Mouse (Mus musculus) splenic B cell, adult 2 months (primary cell): ENCODE measurements at regions not wholly inside any gene's neighbourhood (a gene's known extent, or its start where the extent isn't known, plus 50 kb on each side); places are given as distances from the start of the nearest gene placed in this dataset.

Source experiments
- DNase-seq: peaks from one replicate; pipeline ENCODE4 v3.0.0-alpha.2; 2011; ENCODE audit warnings: low read depth, low spot score
- H3K27me3 ChIP-seq: 2 replicates; pipeline ENCODE4 v1.6.1; 2012; ENCODE audit warnings: mild to moderate bottlenecking, low read length, moderate library complexity, mixed read lengths; ENCODE audit not compliant: control insufficient read depth, poor library complexity, insufficient read depth, severe bottlenecking
- H3K36me3 ChIP-seq: 2 replicates; pipeline ENCODE4 v1.6.1; 2012; ENCODE audit warnings: mild to moderate bottlenecking, low read length, moderate library complexity, mixed read lengths; ENCODE audit not compliant: control insufficient read depth, poor library complexity, insufficient read depth, severe bottlenecking

- no peaks in the 10 kb centered on the region for H3K27me3 ChIP-seq
- no peaks in the 10 kb centered on the region for H3K36me3 ChIP-seq
- no peak for DNase-seq
Observed at GRCm38 (mm10) chr13:60002098-60002497, 175.1 kb downstream of the Gas1 start.

DNA sequence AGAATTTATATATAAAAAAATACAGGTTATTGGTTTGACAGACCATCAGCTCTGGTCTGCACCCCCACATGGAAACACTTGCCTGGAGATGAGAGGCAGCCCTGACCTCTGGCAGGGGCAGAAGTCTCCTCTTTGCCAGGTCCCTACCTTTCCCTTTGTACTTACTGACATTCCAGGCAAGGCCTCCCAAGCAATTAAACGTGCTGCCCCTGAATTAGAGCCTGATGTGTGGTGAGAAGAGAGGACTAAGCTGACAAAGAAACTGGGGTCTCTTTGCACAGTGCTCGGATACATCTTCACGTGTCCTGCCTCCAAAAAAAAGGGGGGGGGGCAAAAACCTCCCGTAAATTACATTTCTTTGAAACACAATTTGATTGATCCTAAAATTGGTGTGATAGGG, 175.5 kb downstream of the Gas1 start:
- H3K36me3 ChIP-seq: no peaks in the 10 kb centered on the region
- no peak for DNase-seq
- no peaks in the 10 kb centered on the region for H3K27me3 ChIP-seq

- H3K36me3 ChIP-seq: no peaks in the 10 kb centered on the region
- no peak for DNase-seq
- H3K27me3 ChIP-seq: no peaks in the 10 kb centered on the region
Observed at GRCm38 (mm10) chr13:60000618-60001347, 176.4 kb downstream of the Gas1 start.

DNA sequence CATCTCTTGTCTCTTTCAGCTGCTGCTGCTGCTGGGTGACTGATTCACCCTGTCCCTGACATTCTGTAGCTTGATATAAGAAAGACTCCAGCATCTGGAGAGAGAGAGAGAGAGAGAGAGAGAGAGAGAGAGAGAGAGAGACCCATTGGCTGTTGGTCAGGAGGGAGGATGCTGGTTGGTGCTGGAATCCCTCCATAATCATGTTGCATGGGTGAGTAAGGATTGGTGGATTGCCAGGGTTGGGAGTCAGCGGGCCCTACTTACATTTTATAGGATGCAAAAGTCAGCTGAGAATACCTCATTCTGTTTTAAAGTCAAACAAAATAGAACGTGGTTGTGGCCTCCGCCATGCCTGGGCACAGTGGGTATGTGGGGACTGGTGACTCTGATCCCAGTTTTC, 174.5 kb upstream of the Tut7 start:
- no peak for DNase-seq
- Histone ChIP-seq H3K27me3 (no peaks in the 10 kb centered on the region), H3K36me3 (no peaks in the 10 kb centered on the region)

DNA sequence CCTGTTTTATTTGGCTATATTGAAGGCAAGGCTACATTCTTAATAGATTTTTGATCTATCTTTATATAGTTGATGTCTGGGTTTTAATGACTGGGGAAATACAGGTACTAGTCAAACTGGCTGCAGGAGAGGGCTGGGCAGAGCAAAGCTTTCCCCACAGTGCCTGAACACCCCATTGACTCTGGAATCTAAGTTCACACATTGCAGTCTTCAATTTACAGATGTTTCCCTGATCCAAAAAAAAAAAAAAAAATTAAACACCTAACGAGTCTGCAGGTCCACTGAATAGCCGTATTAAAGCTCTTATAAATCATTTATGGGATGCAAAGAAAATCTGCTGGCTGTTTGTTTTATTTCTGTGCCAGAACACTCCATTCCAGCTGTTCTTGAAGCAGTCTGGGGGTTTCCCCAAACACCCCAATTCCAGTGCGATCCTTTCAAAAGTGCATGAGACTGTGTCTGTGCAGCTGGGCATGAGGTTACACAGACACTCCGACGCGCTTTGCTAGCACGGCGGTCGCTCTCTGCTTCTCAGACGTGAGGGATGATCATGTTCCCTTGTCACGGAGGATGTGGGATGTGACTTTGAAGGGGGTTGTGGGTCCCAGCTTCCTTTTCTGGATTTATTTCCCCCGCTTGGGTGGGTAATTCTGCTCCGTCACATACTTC, 173.3 kb upstream of the Tut7 start:
- DNase-seq: no peak
- Histone ChIP-seq H3K36me3 (no peaks in the 10 kb centered on the region), H3K27me3 (no peaks in the 10 kb centered on the region)

DNA sequence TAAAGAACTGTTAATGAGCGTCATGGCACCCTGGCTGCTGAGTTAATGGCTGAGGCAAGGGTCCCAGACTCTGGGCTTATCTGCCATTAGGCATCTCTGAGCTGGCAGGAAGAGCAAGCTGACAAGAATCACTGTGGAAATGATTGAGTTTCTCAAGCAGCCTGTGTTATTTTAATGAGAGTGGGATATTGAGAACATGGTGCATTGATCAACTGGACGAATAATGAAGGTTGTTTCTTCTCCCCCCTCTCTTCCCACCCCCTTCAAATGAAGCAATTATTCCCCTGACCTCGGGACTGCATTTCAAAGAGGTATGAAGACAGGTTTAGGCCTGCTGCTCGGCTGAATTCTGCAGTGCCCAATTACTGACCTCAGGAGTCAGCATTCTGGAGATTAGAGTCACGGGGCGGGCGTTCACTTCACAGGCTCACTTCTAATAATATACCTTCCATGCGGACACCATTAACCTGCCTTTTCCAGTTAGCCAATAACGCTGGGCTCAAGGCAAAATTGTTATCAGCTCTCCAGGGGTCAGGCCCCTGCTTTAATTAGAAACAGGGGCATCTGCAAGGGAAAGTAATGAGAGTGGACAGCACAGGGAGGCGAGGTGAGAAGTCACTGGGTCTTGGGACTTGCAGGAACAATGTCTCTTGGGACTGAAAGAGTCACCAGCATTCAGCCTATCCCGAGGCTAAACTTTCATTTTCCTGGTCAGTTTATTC, 170.0 kb upstream of the Tut7 start:
- H3K36me3 ChIP-seq: no peaks in the 10 kb centered on the region
- H3K27me3 ChIP-seq: no peaks in the 10 kb centered on the region
- DNase-seq: no peak

GRCm38 (mm10) chr13:59992346-59992745, 169.4 kb upstream of the Tut7 start:
- DNase-seq: no peak
- H3K36me3 ChIP-seq: no peaks in the 10 kb centered on the region
- H3K27me3 ChIP-seq: no peaks in the 10 kb centered on the region

GRCm38 (mm10) chr13:59990402-59991280, 167.7 kb upstream of the Tut7 start:
- H3K36me3 ChIP-seq: no peaks in the 10 kb centered on the region
- no peak for DNase-seq
- H3K27me3 ChIP-seq: no peaks in the 10 kb centered on the region

DNA sequence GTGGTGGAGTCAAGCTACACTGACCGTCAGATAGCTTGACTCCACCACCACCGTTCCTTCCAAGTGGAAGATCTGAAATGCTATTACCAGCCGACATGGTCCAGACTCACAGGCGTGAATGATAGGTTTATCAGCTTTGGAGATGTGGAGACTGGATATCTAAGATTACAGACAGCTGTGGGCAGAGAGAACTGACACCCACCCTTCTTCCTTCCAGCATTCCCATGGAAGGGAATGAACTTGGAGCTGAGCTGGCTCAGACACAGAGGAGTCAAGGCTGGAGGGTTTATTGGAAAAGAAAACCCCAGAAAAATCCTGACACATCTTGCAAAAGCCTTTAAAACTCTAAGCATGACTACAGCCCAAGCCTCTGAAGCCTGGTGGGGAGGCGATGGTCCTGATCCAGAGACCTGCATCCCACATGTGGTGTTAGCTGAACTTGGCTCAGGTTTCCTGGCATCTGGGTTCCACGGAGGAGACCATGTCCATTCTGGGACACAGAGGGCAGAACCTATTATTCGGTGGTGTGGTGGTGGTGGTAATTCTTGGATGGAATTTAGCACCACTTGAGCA, 165.5 kb upstream of the Tut7 start:
- no peak for DNase-seq
- H3K36me3 ChIP-seq: no peaks in the 10 kb centered on the region

DNA sequence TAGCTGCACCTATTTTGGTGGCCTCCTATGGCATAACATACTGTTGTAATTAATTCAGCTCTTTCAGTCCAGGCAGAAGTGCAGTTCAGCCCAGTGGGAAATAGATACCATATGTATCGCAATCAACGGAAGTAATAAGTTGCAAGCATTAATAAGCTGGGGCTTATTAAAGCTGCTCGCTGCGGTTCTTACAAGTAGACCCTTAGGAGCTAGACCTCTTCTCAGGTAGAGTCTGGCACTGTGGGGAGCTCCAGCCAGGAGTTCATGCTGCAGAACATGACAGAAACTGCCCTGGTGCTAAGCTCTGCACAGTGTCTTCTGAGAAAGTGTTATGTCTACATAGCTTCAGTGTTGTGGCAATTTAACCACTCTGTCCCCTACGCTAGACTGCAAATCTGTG, 153.5 kb upstream of the Tut7 start:
- H3K27me3 ChIP-seq: no peaks in the 10 kb centered on the region
- DNase-seq: no peak
- H3K36me3 ChIP-seq: no peaks in the 10 kb centered on the region

More for the DNA sequence above, 165.5 kb upstream of the Tut7 start:
- H3K27me3 ChIP-seq: no peaks in the 10 kb centered on the region

DNA sequence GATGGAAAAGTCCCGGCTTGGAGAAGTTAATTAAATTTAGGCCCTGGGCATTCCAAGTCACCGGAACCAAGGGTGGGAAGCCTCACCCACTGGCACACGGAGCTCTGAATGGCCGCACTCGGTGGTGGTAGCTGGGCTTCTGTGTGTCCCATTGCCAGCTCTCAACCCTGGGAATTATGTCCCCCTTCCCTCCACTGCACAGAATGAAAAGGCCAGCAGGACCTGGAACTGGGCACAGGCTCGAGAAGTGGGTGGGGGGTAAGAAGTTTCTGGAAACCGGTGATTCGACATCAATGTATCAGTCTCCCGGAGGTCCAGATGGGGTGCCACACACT, 149.1 kb upstream of the Tut7 start:
- DNase-seq: no peak
- Histone ChIP-seq H3K27me3 (no peaks in the 10 kb centered on the region), H3K36me3 (no peaks in the 10 kb centered on the region)

GRCm38 (mm10) chr13:59971231-59972092, 148.5 kb upstream of the Tut7 start:
- no peaks in the 10 kb centered on the region for H3K36me3 ChIP-seq
- no peak for DNase-seq
- no peaks in the 10 kb centered on the region for H3K27me3 ChIP-seq

DNA sequence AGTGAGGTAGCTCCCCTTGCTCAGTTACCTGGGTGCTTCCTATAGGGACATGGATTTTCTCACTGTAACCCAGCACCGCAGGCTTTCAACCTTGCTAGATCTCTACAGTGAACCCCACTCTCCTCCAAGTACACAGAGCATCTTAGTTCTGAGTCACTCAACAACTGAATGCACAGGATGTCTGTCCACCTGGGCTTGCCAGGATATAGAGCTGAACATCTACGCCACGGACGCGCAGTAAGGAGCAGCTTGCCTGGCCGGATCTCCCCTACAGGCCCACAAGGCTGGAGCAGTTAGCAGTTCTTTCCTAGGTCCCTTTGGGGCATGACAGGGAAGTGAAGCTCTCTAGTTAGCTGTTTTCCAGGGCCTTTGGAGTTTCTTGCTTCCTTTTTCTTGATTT, 147.5 kb upstream of the Tut7 start:
- no peak for DNase-seq
- no peaks in the 10 kb centered on the region for H3K27me3 ChIP-seq

GRCm38 (mm10) chr13:59969484-59969883, 146.5 kb upstream of the Tut7 start:
- Histone ChIP-seq H3K36me3 (no peaks in the 10 kb centered on the region), H3K27me3 (no peaks in the 10 kb centered on the region)
- DNase-seq: no peak

More for the DNA sequence above, 147.5 kb upstream of the Tut7 start:
- H3K36me3 ChIP-seq: no peaks in the 10 kb centered on the region
